Mouse (Mus musculus): ENCODE data around the gene Prpf8.

DNA sequence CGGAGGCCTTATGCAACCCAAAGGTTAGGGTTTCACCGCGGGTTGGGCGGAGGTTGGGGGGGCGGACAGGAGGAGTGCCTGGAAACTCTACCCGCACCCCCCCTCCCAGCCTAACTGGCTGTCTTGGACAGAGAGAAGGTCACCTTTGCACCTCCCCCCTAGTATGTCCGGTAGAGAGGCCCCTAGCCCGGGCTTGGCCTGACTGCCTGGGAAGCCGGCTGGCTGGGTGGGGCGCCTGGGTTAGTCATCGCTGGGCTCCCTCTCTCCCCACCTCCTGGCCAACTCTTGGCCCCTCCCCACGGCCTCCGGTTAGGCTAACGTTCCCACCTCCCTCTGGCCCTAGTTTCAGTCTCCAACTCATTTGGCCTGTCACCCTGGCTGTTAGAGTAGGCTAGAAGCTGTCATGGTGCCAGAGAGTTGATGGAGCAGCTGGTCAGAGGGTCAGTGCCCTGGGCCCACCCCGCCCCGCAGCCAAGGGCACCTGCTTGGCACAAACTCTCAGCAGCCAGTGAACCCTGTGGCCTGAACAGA lies 24.3 kb upstream of the Prpf8 start:
- TF ChIP-seq MYOD1 (IDR thresholded peaks at IDR 0.05; ENCODE audit: control insufficient read depth, insufficient read length, low read depth) (no peak), CEBPB (IDR thresholded peaks at IDR 0.05; ENCODE audit: low read depth) (no peak), CTCF (IDR thresholded peaks at IDR 0.05; ENCODE audit: control insufficient read depth, insufficient read depth, insufficient read length) (no peak), MAX (IDR thresholded peaks at IDR 0.05) (no peak)

All from C2C12 (cell line).